Mouse (Mus musculus) gastrocnemius, postnatal 14 days (tissue): ENCODE measurements around the gene Cachd1. TPM values are rescaled to one million over a fixed set of nuclear protein-coding genes. Genes with fewer than 3 reads are reported as not detected.
A peak's percentile ranks its signal among the peaks of the same experiment; 100 is the strongest.

Source experiments
- DNase-seq: peaks from one replicate; pipeline ENCODE4 v3.0.0; 2021; ENCODE audit warnings: mixed read lengths
- intact Hi-C: fragments of 180-260 bp; cut with DNase I; formaldehyde crosslinking; loops from one replicate; pipeline ENCODE4 v1.15.1; 2025; ENCODE audit warnings: low total_unique reads
- total RNA-seq, 2 experiments: library from RNA; stranded (reverse); gene quantifications; 2 replicates each; pipeline ENCODE4 v1.2.3; 2021

Gene Cachd1
- total RNA-seq, 2 experiments from 2014 or later: 5.0 to 5.2 TPM

- DNase-seq: no peak
- intact Hi-C loops: no loop called here
These were observed 134.3 kb downstream of the Cachd1 start for GRCm38 (mm10) chr4:100910605-100911330.

DNA sequence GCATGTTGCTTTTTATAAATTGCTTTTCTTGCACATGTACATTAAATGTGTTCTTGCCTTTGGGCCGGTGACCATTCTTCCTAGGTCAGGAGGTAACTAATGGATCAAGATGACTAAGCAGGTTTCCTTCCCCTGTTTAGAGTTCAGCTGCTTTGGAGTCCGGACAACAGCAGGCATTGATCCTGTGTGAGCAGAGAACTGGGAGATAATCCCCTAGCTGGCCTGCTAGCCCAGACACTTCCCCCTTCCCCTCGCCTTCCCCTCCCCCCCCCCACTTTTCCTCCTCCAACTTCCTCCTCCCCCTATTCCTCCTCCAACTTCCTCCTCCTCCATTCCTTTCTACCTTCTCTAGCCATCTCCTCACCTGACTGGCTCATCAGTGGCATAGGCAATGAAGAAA lies 135.2 kb downstream of the Cachd1 start:
- no peak for DNase-seq
- intact Hi-C loops: no loop called here

DNA sequence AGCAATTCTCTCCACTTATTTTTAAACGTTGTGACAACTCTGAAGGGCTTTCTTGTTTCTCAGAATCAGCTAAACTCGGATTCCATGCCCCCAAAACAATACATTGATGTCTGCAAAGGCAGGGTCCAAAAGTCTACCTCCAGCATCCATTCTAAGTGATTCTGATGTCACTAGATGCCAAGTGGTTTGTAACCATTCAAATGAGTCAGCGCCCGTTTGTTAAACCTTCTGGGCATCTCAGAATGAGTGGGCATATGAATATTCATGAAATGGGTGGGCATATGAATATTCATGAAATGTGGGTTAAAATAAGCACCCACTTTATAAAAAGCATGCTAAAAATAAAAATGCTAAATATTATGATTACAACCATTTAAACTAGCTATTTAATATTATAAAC lies 137.2 kb downstream of the Cachd1 start:
- intact Hi-C loops: no loop called here
- DNase-seq: no peak

DNA sequence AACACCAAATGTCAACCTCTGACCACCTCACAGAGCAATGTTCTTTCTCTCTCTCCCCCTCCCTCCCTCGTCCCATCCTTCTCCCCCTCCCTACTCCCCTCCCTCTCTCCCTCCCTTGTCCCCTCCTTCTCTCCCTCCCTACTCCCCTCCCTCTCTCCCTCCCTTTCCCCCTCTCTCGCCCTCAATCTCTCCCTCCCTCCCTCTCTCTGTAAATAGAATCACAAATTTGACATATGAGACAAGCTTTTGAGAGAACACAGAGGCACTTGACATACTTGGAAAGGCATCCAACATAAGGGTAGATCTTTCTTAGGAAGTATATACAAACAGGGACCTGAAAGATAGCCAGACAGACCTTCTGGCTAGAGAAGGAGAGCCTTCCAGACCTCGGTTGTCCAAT lies 138.1 kb downstream of the Cachd1 start:
- intact Hi-C loops: no loop called here
- no peak for DNase-seq

DNA sequence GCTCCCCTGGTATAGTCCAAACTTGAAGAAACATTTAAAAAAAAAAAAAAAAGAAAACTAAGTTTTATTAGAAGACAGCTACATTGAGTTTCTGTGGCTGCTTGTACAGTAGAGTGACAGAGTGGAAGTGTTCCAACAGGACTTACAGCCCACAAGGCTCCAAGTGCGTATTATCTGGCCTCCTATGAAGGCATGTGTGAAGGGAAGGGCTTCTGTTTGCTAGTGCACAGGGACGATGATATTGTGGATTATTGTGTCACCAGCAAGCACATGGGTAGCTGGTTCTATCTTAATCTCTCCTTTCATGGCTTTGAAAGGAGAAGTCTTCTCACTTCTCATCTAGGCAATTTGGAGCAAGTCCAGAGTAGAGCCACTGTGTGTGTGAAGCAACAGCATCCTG lies 138.6 kb downstream of the Cachd1 start:
- DNase-seq: no peak
- intact Hi-C loops: no loop called here

DNA sequence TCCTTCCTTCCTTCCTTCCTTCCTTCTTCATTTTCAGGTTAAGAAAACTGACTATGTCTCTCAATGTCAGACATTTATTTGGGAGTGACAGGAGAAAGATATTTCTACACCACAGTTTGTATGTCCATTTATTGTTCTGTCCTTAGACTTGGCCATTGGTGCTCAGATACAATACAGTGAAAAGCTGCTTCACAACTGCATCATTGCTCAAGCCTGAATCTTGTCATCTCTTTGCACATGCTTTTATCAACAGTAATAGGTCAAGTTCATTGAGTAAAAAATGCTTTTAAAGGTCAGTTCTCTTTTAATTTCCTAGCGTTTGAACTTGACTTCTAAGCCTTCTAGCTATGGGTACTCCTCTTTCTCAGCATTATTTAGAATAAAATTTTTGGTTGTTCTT lies 141.0 kb downstream of the Cachd1 start:
- intact Hi-C loops: no loop called here
- no peak for DNase-seq

DNA sequence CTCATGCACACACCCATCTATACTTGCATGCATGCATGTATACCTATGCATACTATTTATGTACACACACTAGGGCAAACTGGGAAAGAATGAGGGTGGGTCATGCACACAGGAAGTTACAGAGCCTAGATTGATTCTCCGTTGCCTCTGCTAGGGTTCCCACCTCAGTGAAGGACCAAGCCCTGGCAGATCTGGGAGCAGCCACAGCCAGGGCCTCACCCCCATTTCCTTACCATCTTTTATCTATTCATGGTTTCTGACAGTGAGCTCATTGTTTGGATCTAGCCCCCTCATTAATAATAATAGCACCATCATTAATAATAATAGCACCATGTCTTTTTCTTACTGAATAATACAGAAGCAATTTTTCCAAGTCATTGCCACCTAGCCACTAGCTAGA lies 143.9 kb downstream of the Cachd1 start:
- intact Hi-C loops: no loop called here

GRCm38 (mm10) chr4:100922816-100923554 lies 146.5 kb downstream of the Cachd1 start:
- intact Hi-C loops: no loop called here
- no peak for DNase-seq

More for the DNA sequence above, 143.9 kb downstream of the Cachd1 start:
- no peak for DNase-seq

DNA sequence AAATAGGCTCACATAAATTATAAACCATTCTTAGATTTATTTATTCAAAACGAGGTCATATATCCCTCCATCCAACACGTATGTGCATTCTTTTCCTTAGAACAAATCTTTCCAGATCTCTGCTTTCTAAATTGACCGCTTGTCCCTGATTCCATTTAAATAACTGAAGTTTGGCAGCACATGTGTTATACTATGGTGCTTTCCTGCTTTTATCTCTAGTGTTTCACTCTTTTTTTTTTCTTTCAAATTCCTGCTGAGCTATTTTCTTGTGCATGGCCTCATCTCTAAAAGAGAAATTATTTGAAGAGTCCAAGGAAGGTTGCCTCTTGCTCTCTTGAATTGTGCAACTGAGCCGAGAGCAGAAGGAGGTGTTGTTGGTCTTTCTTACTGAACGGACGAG lies 147.1 kb downstream of the Cachd1 start:
- intact Hi-C loops: no loop called here
- DNase-seq: no peak

- DNase-seq: no peak
- intact Hi-C loops: no loop called here
These were observed 147.8 kb downstream of the Cachd1 start for GRCm38 (mm10) chr4:100924276-100924675.

DNA sequence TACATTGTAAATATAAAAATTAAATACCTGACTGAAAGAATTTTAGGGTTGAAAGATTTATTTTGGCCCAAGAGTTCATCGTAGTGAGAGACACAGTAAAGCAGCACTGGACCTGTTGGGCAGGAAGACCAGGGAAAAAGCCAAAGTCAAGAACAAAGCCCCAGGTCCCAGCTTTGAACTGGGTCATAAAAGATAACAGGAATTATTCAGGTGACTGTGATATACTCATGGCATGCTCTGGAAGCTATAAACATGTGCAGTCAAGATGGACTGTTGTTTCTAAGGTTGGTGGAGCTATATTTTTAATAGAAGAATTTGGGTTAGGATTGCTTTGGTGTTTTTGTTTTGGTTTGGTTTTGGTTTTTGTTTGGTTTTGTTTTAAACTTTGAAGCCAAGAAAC lies 148.7 kb downstream of the Cachd1 start:
- intact Hi-C loops: no loop called here
- no peak for DNase-seq

DNA sequence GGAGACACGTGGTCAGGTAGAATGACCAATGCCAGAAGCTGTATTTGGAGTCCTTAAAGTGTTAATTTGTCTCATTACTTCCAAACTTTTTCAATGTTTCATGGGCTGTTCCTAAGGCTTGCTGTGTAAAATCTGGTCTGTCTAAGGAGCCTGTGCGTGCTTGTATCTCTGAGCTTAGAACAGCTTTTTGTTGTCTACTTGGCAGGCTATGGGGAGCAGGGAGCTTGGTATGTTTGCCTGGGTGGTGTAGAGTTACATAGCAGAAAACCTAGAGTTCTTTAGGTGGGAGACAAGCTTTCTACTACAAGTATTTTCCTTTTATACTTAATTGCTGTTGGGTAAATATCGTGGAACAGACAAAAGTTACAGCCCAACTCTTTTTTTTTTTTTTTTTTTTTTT lies 150.1 kb downstream of the Cachd1 start:
- DNase-seq: no peak
- intact Hi-C loops: no loop called here

GRCm38 (mm10) chr4:100927059-100927458 lies 150.6 kb downstream of the Cachd1 start:
- no peak for DNase-seq
- intact Hi-C loops: no loop called here

- no peak for DNase-seq
- intact Hi-C loops: no loop called here
These were observed 167.2 kb downstream of the Cachd1 start for GRCm38 (mm10) chr4:100943689-100944088.

GRCm38 (mm10) chr4:100944276-100944675 lies 167.8 kb downstream of the Cachd1 start:
- intact Hi-C loops: no loop called here
- no peak for DNase-seq

- no peak for DNase-seq
- intact Hi-C loops: no loop called here
These were observed 168.9 kb downstream of the Cachd1 start for GRCm38 (mm10) chr4:100945171-100945899.

DNA sequence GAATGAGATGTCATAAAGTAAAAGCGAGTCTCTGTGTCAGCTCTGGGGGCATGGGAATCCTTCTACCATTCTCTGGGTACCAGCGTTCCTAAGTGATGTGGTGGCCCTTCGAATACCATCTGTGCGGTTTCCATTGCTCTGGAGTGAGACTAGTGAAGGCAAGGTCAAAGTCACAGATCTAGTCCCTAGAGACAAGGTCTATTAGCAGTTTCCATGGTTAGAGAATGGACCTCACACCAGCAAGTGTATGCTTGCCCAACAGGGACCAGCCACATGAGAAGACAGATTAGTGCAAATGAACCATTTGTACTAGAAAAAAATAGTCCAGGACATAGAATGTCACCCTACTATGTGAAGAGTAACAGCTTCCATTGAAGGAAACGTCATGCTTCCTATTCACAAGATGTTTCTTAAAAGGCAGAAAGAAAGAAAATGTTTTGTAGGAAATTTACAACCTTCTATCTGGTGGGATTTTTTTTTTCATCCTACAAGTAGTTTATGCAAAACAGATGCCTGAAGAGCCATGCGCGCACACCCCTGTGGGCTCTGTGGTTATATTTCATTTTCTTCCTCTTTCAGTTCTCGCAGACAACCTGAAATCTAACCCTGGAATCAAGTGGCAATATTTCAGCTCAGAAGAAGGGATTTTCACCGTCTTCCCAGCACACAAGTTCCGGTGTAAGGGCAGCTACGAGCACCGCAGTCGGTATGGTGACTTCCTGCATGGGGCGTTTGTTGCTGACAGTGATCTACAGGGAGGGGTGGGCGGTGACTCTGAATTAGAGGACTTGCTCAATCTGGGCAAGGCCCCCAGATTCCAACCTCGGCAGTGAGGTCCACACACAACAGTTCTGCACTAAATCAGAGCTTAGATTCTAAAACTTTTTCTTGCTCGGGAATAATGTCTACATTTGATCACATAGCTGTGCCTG lies 172.3 kb downstream of the Cachd1 start:
- intact Hi-C loops: no loop called here
- DNase-seq: peak; percentile 44

DNA sequence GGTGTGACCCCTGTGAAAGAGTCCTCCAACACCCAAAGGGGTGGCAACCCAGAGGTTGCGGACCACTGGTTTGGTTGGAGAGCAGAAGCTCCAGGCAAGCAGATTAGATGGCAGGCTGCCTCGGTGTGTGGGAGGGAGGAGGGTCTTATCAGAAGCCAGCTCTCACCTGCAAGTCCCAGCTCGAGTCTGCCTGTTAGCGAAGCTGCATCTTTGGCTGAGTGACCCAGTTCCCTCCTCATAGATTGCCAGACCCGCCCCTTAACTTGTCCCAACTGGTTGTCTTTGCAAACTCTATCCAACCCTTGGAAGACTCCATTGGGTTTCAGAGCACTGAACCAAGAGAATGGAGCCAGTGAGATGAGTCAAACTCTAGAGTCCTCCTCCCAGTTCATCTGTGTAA lies 173.8 kb downstream of the Cachd1 start:
- intact Hi-C loops: no loop called here
- no peak for DNase-seq

DNA sequence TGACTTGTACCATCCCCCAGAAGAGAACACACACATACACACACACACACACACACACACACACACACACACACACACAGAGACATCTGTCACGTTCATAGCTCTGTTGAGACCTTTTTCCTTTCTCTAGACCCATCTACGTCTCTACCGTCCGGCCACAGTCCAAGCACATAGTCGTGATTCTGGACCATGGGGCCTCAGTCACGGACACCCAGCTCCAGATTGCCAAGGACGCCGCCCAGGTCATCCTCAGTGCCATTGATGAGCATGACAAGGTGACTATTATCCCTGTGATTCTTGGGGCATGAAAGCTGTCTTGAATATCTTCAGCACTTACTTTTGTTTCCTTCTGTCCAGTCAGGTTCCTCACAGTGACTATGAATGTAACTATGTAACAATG lies 175.4 kb downstream of the Cachd1 start:
- DNase-seq: no peak
- intact Hi-C loops: no loop called here

DNA sequence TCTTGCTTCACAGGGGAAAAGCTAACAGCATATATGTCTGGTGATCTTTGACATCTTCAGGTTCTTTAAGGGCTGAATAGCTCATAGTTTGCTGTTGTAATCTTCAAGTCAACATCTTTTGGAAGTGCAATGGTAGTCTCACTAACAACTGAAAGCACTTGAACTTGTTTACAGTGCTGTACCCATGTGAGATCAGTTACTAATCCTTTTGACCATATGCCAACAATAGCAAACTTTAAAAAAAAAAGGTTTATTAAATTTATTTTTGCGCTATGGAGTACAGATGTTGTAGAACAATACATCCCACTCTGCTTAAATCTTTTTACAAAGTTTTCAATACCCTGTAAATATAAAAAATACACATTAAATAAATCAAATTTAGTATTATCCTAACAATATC lies 186.9 kb downstream of the Cachd1 start:
- intact Hi-C loops: no loop called here

More for the DNA sequence above, 186.9 kb downstream of the Cachd1 start:
- DNase-seq: no peak
